Mouse (Mus musculus) spleen, adult 2 months (tissue): ENCODE data around the gene Olfr1246. TPM values are rescaled to one million over a fixed set of nuclear protein-coding genes. Genes with fewer than 3 reads are reported as not detected.
"Not testable (repeated sequence)": the region's sequence is repeated elsewhere in the genome, so short reads cannot be mapped to it uniquely, and the experiment has no call there.

Experiments used
- DNase-seq, 2 experiments: peaks; one replicate each; pipeline versions ENCODE4 v3.0.0 to v3.0.0-alpha.2; 2012 to 2021; ENCODE audit warnings: low spot score in 2 of 2, low read depth in 1 of 2
- H3K27ac ChIP-seq: fragments of 200-500 bp; 2 replicates; pipeline ENCODE4 v1.5.1; 2012; ENCODE audit warnings: low read length, inconsistent platforms; ENCODE audit not compliant: insufficient read depth
- H3K27me3 ChIP-seq: fragments of 200-500 bp; 2 replicates; pipeline ENCODE4 v1.6.1; 2012; ENCODE audit warnings: mild to moderate bottlenecking, moderate library complexity, low read length, inconsistent platforms; ENCODE audit not compliant: control insufficient read depth, insufficient read depth
- H3K36me3 ChIP-seq: fragments of 200-500 bp; 2 replicates; pipeline ENCODE4 v1.6.1; 2012; ENCODE audit warnings: mild to moderate bottlenecking, low read length, inconsistent platforms; ENCODE audit not compliant: control insufficient read depth, insufficient read depth
- H3K4me1 ChIP-seq: fragments of 200-500 bp; 2 replicates; pipeline ENCODE4 v1.6.1; 2011; ENCODE audit warnings: inconsistent platforms; ENCODE audit not compliant: control insufficient read depth, insufficient read depth, insufficient read length
- H3K4me3 ChIP-seq: fragments of 200-500 bp; 2 replicates; pipeline ENCODE4 v1.5.1; 2011; ENCODE audit warnings: mild to moderate bottlenecking, inconsistent platforms; ENCODE audit not compliant: insufficient read depth, insufficient read length; ENCODE audit errors: extremely low read depth
- CTCF ChIP-seq: fragments of 200-500 bp; IDR thresholded peaks from 2 replicates; pipeline ENCODE4 v1.5.1; 2011; ENCODE audit warnings: mild to moderate bottlenecking, inconsistent platforms; ENCODE audit not compliant: insufficient read depth, insufficient read length, insufficient replicate concordance; ENCODE audit errors: extremely low read depth
- POLR2A ChIP-seq: fragments of 200-500 bp; IDR thresholded peaks from 2 replicates; pipeline ENCODE4 v1.6.1; 2011; ENCODE audit warnings: low read depth, low read length, inconsistent platforms
- WGBS: fragments of 180-500 bp; shearing (Covaris S2); methylation state at CpG from one replicate; pipeline ENCODE4 v1.1.7; 2018; 5-methylcytosine and 5-hydroxymethylcytosine counted together
- polyA plus RNA-seq: library from polyadenylated mRNA; depleted of rRNA; stranded (reverse); fragments of >200 nt; gene quantifications from 2 replicates; pipeline ENCODE4 v1.2.3, GENCODE M21; 2012; rRNA removed

Gene Olfr1246
- polyA plus RNA-seq: not detected in 2 replicates

- H3K4me1 ChIP-seq: no peaks in the 10 kb centered on the region
- no peak within 1 kb of the TSS for H3K27ac ChIP-seq
- no peaks in the 10 kb centered on the region for H3K36me3 ChIP-seq
- DNase-seq: no peak
- H3K4me3 ChIP-seq: no peak within 1 kb of the TSS
- TF ChIP-seq CTCF (no peak), POLR2A (no peak)
- WGBS: 78% methylated on average over 2 of the region's 2 CpGs
- no peaks in the 10 kb centered on the region for H3K27me3 ChIP-seq
Measured at GRCm38 (mm10) chr2:89593057-89593456, at the start of gene Olfr1246. TSS of gene Olfr1246 (minus strand) at chr2:89593157.

- Histone ChIP-seq H3K4me1 (no peaks in the 10 kb centered on the region), H3K27ac (no peak within 1 kb of the TSS), H3K4me3 (no peak within 1 kb of the TSS), H3K27me3 (no peaks in the 10 kb centered on the region), H3K36me3 (no peaks in the 10 kb centered on the region)
- WGBS: 93% methylated on average over 2 of the region's 2 CpGs
- no peak for DNase-seq
- TF ChIP-seq CTCF (no peak), POLR2A (no peak)
Measured at GRCm38 (mm10) chr2:89634883-89635282, 41.9 kb upstream of the Olfr1246 start, which contains the start of gene Olfr1249. TSS of gene Olfr1249 (minus strand) at chr2:89634983.

- 89% methylated on average over 1 of the region's 1 CpGs for WGBS
- H3K4me3 ChIP-seq: not testable (repeated sequence)
Measured at GRCm38 (mm10) chr2:89618145-89618544, 25.2 kb upstream of the Olfr1246 start, which contains the start of gene Olfr1248. TSS of gene Olfr1248 (minus strand) at chr2:89618245.

GRCm38 (mm10) chr2:89614030-89614429, 21.1 kb upstream of the Olfr1246 start, which contains the start of gene Olfr1247:
TSS of gene Olfr1247 (minus strand) at chr2:89614130.
- no peak for TF ChIP-seq POLR2A
- TF ChIP-seq CTCF: no peak
- Histone ChIP-seq H3K27me3 (no peaks in the 10 kb centered on the region), H3K4me1 (no peaks in the 10 kb centered on the region)

More at GRCm38 (mm10) chr2:89618145-89618544, 25.2 kb upstream of the Olfr1246 start, which contains the start of gene Olfr1248:
- H3K27ac ChIP-seq, H3K4me1 ChIP-seq, H3K36me3 ChIP-seq, DNase-seq, H3K27me3 ChIP-seq: not testable (repeated sequence)

GRCm38 (mm10) chr2:89578347-89578746, 14.6 kb downstream of the Olfr1246 start, which contains the start of gene Olfr1245:
TSS of gene Olfr1245 (minus strand) at chr2:89578447.
- 72% methylated on average over 1 of the region's 1 CpGs for WGBS
- Histone ChIP-seq H3K4me1 (no peaks in the 10 kb centered on the region), H3K27ac (no peak within 1 kb of the TSS), H3K4me3 (no peak within 1 kb of the TSS), H3K36me3 (no peaks in the 10 kb centered on the region), H3K27me3 (no peaks in the 10 kb centered on the region)
- TF ChIP-seq POLR2A: no peak
- no peak for TF ChIP-seq CTCF
- DNase-seq: no peak

More at GRCm38 (mm10) chr2:89614030-89614429, 21.1 kb upstream of the Olfr1246 start, which contains the start of gene Olfr1247:
- no peak for DNase-seq
- WGBS: 89% methylated on average over 2 of the region's 2 CpGs
- H3K27ac ChIP-seq: no peak within 1 kb of the TSS
- H3K36me3 ChIP-seq: no peaks in the 10 kb centered on the region
- no peak within 1 kb of the TSS for H3K4me3 ChIP-seq

- whole genome bisulfite sequencing: 69% methylated on average over 2 of the region's 2 CpGs
- not testable (repeated sequence) for H3K27me3 ChIP-seq, H3K4me3 ChIP-seq, H3K27ac ChIP-seq, DNase-seq, H3K36me3 ChIP-seq, H3K4me1 ChIP-seq
Measured at GRCm38 (mm10) chr2:89562706-89563105, 30.3 kb downstream of the Olfr1246 start.

GRCm38 (mm10) chr2:89544516-89544915, 48.4 kb downstream of the Olfr1246 start:
- no peak for DNase-seq
- H3K27me3 ChIP-seq: no peaks in the 10 kb centered on the region
- H3K4me3 ChIP-seq: no peak overlapping the region
- no peaks in the 10 kb centered on the region for H3K4me1 ChIP-seq
- WGBS: 59% methylated on average over 2 of the region's 2 CpGs
- H3K36me3 ChIP-seq: no peaks in the 10 kb centered on the region
- TF ChIP-seq CTCF: no peak
- no peak for TF ChIP-seq POLR2A
- H3K27ac ChIP-seq: no peak overlapping the region
